Mouse (Mus musculus) ES-E14 (cell line): ENCODE measurements around the gene Gm28053.

Experiments
- CHD2 ChIP-seq: IDR thresholded peaks from 2 replicates; pipeline ENCODE4 v1.6.1; 2014; ENCODE audit warnings: mild to moderate bottlenecking, low read depth, low read length, inconsistent platforms
- HCFC1 ChIP-seq: IDR thresholded peaks from 2 replicates; pipeline ENCODE4 v1.6.1; 2012; ENCODE audit warnings: low read length, inconsistent platforms, borderline replicate concordance; ENCODE audit not compliant: insufficient read depth
- MAFK ChIP-seq: IDR thresholded peaks from 2 replicates; pipeline ENCODE4 v1.6.1; 2014; ENCODE audit warnings: mild to moderate bottlenecking, low read depth, low read length, inconsistent platforms; ENCODE audit not compliant: insufficient read depth
- ZC3H11A ChIP-seq: IDR thresholded peaks from 2 replicates; pipeline ENCODE4 v1.6.1; 2012; ENCODE audit warnings: low read depth, mild to moderate bottlenecking, inconsistent platforms, low read length, borderline replicate concordance
- ZNF384 ChIP-seq: IDR thresholded peaks from 2 replicates; pipeline ENCODE4 v1.6.1; 2012; ENCODE audit warnings: low read depth, low read length, inconsistent platforms

DNA sequence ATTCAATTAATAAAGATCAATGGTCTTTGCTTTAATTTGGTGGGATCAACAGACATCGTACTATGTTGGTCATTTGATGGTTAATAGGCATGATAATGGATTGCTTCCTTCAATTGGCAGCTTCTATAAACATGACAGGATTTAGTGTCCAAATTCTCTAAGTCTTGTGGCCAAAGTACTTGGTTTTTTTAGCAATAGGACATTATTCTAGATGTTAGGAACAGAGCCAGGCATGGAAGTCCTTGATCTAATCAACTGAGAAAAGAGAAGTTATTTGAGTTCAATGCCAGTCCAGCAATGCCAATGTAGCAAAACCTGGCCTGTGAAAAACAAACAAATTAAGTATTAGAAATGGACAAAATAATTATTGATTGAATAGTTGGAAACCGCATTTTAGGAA, 67.2 kb downstream of the Gm28053 start:
- no peak for TF ChIP-seq ZC3H11A
- TF ChIP-seq ZNF384: no peak
- TF ChIP-seq MAFK: no peak
- TF ChIP-seq HCFC1: no peak
- TF ChIP-seq CHD2: no peak
